Mouse (Mus musculus) 416B (cell line): Measurements from ENCODE around the gene Matn4.
A peak's percentile ranks its signal among the peaks of the same experiment; 100 is the strongest.

Experiments
- DNase-seq: peaks from one replicate; pipeline ENCODE4 v3.0.0; 2011; ENCODE audit warnings: low read depth

Matn4 gene

DNA sequence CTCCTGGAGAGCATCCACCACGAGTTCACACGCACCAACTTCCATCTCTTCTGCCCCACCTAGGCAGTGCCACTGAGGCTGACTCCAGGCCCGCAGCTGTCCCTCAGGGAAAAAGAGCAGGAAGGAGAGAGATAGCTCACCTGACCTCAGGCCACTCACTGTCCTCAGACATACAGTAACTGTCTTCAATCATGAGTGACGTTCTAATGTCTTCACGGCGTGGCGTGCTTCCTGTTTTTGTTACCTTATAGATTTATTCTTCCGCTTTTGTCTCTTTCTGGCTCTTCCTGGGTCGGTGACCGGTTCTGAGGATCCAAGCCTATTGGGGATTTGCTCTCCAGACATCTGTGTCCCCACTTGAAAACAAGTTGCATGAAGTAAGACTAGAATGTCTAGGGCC, 9.6 kb upstream of the Matn4 start:
- DNase-seq, result no peak

DNA sequence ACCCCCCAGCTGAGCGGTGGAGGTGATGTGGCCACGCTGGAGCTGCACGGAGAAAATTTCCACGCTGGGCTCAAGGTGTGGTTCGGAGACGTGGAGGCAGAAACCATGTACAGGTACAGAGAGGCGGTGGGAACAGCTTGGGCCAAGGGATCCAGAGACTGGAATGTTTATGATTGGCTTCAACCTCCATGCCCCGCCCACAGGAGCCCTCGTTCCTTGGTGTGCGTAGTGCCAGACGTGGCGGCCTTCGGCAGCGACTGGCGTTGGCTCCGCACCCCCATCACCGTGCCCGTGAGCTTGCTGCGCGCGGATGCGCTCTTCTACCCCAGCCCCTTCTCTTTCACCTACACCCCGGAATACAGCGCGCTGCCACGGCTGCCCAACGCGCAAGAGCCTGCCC, 9.2 kb upstream of the Matn4 start:
- no peak for DNase-seq

DNA sequence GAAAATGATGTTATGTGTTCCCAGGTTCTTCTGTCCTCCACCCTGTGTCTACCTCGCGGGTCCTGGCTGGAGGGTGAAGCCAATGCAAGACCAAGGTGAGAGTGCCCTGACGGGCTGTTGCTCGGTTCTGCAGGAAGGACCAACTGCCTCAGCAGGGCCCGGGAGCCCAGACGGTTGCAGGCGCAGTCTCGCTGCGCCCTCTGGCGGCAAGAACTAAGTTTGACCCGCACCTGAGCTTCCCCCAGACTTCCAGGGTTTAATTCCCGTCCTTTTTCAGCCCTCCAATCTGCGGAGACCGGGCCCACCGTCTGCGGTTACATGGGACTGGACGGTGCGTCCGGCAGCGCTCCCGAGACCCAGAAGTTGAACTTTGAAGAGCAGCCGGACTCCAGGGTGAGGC, 2.7 kb upstream of the Matn4 start:
- peak; percentile 46 for DNase-seq

DNA sequence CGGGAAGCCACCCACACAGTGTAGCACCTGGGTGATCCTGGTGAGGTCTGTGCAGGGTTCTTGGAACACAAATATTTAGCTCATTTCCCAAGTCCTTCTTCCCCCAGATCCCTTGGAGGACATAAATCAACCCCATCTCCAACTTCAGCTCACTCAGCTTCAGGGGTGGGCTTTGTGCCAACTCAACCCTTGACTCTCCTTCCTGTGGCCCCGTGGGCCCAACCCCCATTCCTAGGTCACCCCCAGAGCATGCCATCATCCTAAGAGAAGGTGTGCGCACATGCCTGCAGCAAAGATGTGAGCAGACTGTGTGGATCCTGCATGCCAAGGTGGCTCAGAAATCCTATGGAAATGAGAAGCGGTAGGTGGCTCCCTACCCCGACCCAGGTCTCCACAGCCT, 559 bp upstream of the Matn4 start:
- no peak for DNase-seq

DNA sequence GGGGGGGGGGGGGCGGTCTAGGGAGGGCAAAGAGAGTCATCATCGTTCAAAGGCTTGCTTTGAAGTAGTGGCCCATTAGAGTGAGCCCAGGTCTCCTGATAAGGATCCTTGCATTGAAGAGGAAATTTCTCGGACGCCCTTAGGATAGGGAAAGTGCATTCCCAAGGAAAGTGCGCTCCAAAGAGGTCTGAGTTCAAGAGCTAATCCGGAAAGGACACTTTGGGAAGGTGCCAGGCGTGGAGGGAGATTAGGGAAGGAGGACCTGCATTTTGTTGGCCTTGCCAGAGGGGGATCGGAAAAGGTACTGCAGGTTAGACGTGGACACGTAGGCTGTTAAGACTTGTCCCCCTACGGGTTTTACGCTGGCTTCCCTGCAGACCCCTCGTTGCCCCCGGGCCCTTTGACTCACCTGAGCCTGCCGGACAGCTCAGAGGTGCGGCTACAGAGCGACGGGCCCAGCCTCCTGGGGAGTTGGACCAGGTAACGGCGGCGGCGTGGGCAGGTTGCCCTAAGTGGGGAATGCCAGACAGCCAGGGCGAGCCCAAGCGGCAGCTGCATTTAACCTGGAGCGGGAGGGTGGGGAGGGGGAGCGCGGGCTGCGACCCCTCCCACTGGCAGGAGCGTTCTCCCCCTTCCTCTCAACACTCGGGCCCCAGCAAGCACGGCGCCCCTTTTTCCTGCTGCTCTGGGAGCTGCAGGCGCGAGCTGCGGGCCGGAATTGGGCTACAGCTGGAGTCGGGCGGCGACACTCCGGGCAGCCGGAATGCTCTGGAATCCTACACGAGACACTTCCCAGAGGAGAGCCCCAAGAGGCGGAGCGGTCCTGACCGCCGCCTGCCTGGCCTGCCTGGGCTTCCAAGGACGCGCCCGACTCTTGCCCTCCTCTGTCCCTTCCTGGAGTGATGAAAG, 624 bp downstream of the Matn4 start:
- no peak for DNase-seq

DNA sequence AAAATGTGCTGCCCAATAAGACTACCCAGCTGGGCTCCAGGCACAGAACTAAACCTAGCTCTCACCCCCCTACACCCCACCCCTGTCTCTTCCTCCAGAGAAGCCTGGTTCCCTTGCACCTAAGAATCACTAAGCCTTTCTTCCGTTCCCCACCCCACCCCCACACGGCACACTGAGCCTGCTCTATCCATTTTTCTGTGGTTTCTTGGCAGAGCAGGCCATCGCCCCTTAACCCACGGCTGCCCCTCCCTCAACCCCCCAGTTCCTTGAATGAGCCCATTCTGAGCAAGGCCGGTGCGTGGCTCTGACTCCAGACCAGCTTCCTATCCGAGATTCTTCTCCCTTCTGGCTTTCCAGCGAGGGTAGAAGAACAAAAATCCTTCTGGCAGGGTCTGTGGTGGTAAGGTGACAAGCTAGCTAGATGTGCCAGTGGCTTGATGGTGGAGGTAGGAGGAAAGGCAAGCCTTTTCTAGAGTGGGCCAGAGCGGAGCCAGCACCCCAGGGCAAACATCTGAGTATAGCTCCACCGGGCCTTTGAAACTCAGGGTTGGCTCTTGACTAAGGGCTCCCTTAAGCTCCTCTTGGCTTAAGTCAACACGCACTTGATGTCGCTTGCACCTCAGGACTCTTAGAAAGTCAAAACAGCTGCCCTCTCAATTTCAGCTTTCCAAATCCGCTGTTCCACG, 1.4 kb downstream of the Matn4 start:
- no peak for DNase-seq

DNA sequence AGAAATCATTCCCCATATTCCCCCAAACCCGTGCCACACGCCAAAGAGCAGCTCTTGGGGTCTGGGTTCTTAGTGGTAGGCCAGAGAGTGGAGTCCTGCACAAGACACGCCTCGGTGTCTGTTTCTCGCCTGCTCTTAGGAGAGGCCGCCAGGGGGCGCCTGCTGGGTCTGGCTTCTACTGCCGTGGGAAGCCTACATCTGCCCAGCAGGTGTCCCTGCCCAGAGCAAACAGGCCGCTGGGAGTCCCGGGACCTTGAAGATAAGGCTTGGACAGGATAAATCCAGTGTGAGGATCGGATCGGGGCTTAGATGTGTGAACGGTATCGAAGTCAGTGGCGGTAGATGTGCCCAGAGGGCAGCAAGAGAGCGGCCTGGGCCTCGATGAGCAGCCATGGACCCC, 2.1 kb downstream of the Matn4 start, which contains the start of gene Rbpjl:
TSS of gene Rbpjl (plus strand) at position 236 of the 400 bp plus-strand sequence.
- DNase-seq, result peak; percentile 59

DNA sequence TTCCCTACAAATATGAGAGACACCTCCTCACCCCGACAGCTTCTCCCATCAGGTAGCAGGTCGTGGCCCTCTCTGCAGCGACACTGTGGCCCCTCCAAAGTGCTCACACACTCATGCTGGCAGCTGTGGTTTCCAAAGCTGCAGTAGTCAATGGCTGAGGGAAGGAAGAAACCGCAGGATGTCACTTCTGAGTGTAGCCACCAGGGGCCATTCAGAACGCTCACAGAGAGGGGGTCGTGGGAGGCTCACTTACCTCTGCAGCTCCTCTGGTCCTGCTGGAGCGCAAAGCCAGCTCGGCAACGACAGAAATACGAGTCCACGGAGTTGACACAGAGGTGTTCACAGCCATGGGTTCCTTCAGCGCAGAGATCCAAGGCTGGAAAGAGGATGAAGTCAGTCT, 8.0 kb downstream of the Matn4 start:
- no peak for DNase-seq

DNA sequence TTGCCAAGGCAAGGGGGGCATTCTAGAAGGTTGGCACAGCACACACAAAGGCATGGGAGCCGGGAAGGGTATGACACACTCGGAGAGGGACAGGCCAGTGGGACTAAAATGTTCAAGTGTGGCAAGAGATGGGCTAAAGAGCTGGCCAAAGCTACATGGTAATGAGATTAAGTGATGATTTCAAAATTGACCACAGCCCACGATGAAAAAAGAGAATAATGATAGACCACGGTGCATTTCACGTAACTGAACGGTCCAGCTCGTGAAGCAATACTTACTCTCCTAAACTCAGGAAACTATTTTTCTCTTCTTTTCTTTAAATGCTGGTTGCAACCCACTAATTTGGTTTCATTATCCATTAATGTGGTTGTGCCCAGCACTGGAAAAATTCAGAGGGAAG, 8.9 kb downstream of the Matn4 start:
- no peak for DNase-seq

DNA sequence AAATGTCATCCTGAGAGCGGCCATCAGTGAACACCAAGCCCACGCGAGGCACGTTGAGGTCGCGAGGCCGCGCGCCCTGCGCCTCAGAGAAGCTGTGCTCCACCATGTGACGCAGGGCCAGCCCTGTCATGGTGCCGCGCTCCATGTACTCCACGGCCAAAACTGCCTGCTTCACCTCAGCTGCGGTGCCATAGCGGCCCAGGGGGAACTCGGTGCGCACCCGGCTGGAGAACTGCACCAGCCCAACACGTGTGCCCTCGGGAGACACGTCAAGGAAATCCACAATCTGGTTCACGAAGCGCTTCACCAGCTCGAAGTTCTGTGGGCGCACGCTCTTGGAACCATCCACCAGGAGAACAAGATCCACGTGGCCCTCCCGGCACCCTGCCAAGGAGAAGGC, 11.8 kb downstream of the Matn4 start:
- DNase-seq, result no peak

DNA sequence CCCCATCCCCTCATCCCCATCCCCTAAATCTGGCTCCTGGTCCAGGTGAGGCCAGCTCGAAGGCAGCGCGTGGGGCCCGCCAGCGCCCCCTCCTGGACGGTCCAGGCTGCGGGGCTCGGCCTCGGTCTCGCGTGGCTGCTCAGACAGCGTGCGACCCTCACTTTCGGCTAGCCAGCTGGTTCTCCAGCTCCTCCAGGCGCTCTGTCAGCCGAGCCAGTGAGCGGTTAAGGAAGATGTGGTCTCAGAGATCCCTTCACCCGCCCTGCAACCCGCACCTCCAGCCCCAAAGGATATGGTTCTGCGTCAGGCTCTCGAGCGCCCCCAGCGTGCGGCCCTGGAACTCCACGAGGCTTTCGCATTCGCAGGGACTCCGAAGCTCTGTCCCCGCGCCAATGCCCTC, 15.5 kb downstream of the Matn4 start:
- peak; percentile 55 for DNase-seq

DNA sequence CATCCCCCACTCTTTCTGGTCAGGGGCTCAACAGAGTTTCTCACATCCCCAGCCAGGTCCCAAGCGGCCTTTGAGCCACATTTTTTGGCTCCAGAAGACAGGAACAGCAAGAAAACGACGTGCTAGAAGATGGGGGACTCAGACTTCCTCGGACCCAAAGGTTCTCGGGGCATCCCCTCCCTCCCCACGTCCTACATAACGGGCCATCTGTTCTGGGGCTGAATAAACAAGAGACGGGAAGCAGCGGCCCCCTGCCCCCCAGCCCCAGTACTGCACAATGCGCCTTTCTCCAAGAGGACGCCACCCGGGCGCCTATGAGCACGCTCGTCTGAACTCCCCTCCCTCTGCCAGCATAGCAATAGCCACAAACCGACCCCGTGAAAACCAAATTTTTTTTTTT, 15.9 kb downstream of the Matn4 start, which contains the start of gene Slpi:
TSS of gene Slpi (minus strand) at position 76 of the 400 bp plus-strand sequence.
- DNase-seq, result no peak

DNA sequence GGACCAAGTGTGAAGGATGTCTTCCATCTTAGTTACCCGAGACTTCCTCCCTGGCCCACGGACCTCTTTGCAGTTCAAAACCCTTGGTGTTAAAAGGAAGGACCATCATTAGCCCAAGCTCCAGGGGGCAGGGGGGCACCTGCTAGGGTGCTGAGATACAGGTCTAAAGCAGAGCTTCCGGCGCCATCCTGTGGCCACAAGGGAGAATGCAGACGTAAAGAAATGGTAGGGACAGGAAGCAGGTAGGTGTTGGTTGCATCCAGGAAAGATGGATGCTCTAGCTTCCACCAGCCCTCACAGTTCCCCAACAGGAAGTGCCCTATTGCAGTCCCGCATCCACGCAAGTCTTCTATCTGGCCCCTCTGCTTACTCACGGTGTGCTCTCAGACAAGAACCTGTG, 18.0 kb downstream of the Matn4 start:
- peak; percentile 75 for DNase-seq

DNA sequence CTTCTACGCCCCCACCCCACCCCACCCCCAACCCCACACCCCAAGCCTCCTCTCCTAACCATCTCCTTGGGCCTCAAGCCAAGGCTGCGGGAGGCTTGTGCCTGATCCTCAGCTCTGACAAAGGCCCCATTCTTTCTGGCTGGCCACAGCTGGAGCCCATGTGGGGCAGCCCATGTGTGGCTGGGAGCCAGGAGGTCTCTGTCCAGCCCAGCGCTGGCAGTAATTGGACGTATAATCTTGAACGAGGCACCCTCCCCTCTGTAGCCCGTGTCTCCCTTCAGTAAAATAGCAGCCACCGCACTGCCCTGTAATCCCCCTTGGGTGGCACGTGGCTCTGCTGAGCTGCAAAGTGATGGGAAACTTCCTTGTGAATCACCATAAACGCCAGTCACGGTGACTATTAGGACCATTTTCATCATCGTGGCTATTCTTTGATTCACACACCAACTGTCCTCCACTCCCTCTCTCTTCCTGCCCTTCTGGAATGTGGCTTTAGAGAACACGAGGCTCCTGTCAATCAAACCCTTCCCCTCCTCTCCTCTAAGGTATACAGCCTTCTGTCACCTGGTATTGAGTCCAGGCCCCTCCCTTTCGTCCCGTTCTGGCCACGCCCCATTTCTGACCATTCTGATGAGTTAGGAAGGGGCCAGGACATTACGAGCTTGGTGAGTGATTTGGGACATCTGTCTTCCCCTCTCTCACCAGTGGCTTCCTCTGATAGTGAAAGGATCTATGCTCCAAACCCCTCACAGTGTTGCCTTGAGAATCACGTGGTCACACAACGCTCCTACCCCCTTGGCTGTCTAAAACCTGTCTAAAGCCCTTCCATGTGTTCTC, 18.8 kb downstream of the Matn4 start:
- DNase-seq, result peak; percentile 53

DNA sequence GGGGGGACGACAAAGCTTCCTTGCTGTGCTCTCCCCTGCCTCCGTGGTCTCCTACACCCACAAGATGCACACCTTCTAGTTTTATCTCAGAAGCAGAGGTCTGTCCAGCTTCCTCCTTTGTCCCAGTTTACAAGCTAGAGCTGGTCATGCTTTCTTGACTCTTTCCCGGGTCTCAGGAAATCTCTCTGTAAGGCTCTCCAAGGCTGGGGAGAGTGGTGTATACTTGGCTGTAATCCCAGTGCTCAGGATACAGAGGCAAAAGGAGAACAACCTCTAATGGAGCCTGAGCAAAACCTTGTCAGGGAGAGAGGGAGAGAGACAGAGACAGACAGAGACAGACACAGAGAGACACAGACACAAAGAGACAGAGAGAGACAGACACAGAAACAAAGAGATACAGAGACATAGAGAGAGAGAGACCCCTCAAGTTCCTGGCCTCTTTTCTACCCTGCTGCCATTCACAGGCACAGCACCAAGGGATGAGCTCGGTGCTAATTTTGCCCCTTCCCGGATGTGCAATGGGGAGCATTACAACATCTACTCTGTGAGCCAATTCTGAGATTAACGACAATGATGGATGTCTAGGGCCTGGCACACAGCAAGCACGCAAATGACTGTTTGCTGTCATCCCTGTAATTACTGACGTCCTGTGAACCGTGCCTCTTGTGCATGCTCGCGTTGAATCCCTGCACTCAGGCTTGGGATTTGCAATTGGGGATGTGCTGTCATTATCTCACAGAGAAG, 21.1 kb downstream of the Matn4 start:
- DNase-seq, result peak; percentile 47

DNA sequence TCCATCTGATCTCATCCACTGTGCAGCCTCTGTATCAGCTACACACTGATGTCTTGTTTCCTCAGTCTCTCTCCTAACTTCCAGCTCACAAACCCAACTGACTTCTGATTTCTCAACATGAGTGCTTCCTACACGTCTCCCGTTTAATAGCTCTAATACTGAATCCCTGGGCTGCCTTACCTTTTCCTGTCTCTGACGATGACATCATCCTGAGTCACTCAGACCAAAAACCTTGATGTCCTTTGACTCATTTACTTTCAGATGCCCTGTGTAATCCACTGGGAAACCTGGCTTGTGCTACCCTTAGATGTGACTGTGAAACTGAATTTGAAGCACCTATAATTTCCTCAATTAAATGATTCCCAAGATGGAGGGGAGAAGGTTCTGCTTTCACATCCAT, 22.0 kb downstream of the Matn4 start:
- peak; percentile 73 for DNase-seq

DNA sequence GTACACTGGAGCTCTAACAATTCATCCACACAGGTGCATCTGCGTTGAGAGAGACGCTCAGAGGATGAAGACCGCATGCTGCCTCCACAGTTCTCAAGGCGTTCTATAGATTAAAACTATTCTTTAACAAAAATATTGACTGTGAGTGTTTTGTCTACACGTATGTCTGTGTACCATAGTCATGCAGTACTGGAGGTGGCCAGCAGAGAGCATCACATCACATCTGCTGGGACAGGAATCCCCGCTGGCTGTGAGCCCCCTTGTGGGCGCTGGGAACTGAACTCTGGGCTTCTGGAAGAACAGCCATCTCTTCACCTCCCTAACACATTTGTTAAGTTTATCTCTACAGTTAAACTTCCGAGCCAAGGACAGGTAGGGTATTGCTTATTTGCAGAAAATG, 23.2 kb downstream of the Matn4 start:
- peak; percentile 57 for DNase-seq

DNA sequence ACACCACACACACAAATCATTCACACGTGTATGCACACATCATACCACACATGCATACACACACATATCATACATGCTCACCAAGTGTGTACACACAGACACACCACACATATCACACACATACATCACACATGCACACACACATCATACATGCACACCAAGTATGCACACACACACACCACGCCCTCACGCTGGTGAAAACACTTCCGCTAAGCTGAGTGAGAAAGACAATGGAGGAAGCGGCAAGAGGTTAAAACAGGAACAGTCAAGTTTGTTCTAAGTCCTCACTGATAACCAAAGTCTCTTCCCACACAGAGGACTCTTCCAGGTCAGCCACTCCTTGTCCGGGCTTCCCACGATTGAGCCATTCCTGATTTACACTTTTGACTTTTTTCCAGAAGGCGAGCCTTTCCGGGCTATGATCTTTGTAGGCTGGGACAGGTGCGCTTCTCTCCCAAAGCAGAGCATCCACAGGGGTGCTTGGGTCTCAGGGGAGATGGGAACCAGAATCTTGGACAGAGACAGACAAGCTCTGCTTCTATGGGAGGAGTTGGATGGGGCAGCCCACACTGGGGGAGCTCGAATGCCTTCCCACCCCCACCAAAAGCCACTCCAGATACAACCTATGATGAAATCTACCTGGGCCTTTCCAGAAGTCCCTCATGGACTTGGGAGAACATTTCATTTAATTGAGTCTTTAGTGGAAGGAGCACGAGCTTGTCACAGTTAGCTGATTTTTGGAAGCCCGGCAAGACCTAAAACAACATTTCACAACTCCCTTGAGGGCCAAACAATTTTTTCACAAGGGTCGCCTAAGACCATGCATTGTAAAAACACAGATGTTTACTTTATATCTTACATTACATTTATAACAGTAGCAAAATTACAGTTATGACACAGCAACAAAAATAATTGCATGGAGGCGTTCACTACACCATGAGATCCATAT, 27.2 kb downstream of the Matn4 start:
- DNase-seq, result no peak

DNA sequence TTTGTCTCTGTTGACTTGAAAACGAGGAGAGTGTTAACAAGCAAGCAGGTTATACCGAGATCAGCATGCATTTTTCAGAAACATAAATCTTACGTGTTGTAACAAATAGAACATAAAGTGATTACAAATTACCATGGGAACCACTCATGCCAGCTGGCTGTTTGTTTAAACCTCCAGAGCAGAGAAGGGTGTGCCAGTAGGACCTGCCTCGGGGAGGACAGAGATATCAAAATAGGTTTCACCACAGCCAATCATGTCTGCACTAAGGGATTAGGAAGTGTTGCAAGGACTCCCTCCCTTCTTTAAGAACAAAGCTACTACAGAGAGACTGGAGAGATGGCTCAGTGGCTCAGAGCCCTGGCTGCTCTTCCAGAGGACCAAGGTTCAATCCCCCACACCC, 31.8 kb downstream of the Matn4 start:
- peak; percentile 84 for DNase-seq

DNA sequence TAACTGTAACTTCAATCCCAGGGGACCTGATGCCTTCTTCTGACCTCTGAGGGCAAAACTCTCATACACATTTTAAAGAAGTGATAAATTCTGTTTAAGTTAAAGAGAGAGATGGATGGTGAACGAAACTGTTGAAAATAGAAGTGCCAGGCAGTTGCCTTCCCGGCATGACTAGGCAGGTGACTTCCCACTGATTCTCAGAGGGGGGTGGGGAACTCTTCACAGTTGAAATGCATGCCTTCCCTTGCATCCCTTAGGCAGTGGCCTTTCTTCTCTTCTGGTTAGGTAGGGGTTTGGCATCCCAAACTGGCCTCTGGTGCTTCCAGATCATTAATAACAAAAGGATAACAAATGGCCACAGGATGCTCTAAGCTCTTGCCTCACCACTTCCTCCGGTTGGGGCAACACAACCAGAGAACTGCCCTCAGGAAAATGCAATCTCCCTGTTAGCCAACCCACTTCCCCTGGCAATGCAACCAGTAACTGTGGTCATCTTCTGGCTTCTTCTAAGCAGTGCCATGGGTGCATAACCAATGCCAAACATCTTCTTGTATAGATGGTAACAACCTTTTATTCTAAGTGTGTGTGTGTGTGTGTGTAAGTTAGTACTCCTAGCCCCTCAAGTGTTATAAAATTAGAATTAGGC, 32.4 kb downstream of the Matn4 start:
- peak; percentile 91 for DNase-seq
